11 mouse cellular contexts compared by ENCODE assay signal in the genomic region with DNA sequence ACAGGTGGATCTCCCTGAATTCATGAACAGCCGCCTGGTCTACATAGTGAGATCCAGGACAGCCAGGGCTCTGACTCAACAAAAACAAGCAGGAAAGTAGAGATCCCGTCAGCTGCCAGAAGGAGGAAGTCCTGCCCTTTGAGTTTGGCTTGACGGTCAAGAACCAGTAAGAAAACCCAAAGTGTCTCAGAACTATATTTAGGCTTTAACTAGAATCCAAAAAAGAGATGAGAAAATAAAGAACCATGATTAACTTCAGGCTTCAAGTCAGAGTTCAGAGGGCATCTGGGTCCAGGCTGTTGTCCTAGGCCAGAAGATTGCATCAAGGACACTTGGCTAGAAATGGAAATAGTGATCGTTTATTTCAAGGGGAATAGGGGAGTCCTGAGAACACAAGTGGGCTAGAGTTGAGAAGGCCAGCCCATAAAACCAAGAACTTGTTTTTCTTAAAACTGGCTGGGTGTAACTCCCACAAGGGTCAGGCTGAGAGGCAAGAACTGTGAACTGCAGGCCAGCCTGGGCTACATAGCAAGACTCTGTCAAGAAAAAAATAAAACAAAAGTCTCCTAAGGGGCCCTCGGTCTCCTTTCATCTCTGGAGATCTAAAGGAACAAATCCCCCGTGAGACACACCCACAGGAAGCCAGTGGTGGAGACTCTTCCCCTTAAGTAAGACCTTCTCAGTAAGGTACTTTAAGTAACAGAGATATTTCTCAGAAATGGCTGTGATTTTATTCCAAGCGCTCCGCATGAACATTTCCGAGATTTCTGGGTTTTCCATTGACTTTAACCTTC. TPM values are rescaled to one million over a fixed set of nuclear protein-coding genes. Genes with fewer than 3 reads are reported as not detected.
DNase-seq lines count a peak whose midpoint lies in the region; ATAC-seq lines count a peak whose summit lies in the region.
"Had no signal": no experiment of that assay in that cellular context is flagged by ENCODE, and none has a peak within 500 bp of the region (broad histone marks: within the 10 kb centered on the region; RNA-seq: fewer than 3 reads in every experiment).

No protein-coding gene starts in this region.

- ATAC-seq in CD4-positive, CD25-positive, alpha-beta regulatory T cell, adult 4 months, result peak; percentile 77
- no peak for ATAC-seq in midbrain, embryonic 15.5 days (replicated peaks)
- no peak for ATAC-seq in midbrain, embryonic 14.5 days (ENCODE audit: low FRiP score, low TSS enrichment)

- no peak overlapping the region for H3K9ac ChIP-seq in midbrain, embryonic 15.5 days
- no peak overlapping the region for H3K9ac ChIP-seq in midbrain, embryonic 14.5 days (replicated peaks; ENCODE audit: low read length)
- H3K9ac ChIP-seq: embryonic facial prominence, embryonic 13.5 days; neural tube, embryonic 13.5 days had no signal

- H3K27ac ChIP-seq in midbrain, embryonic 15.5 days, result no peak overlapping the region
- H3K27ac ChIP-seq in midbrain, embryonic 14.5 days (replicated peaks; ENCODE audit: low read depth, low read length), result no peak overlapping the region
- H3K27ac ChIP-seq: embryonic facial prominence, embryonic 13.5 days; neural tube, embryonic 13.5 days had no signal

- H3K4me2 ChIP-seq in midbrain, embryonic 15.5 days, result no peak overlapping the region
- H3K4me2 ChIP-seq in midbrain, embryonic 14.5 days (ENCODE audit: low read length), result no peak overlapping the region
- H3K4me2 ChIP-seq: embryonic facial prominence, embryonic 13.5 days; neural tube, embryonic 13.5 days had no signal

- peaks cover 3% of the 10 kb centered on the region; the same call in 1 of the 2 replicates for H3K27me3 ChIP-seq in midbrain, embryonic 15.5 days (replicated peaks)
- H3K27me3 ChIP-seq in midbrain, embryonic 14.5 days (ENCODE audit: control insufficient read depth, insufficient read depth, low read length), result no peaks in the 10 kb centered on the region
- H3K27me3 ChIP-seq: neural tube, embryonic 13.5 days had no signal

- H3K4me1 ChIP-seq in midbrain, embryonic 15.5 days, result peaks cover 14% of the 10 kb centered on the region
- 0 out of 2 replicates have a peak, but pooled peaks cover 2% of the 10 kb centered on the region for H3K4me1 ChIP-seq in midbrain, embryonic 14.5 days (ENCODE audit: control insufficient read depth, insufficient read depth, low read length)

- H3K36me3 ChIP-seq in midbrain, embryonic 15.5 days (replicated peaks), result no peaks in the 10 kb centered on the region
- H3K36me3 ChIP-seq in midbrain, embryonic 14.5 days (ENCODE audit: control insufficient read depth, insufficient read depth, low read length), result no peaks in the 10 kb centered on the region
- H3K36me3 ChIP-seq: embryonic facial prominence, embryonic 13.5 days; neural tube, embryonic 13.5 days had no signal

- intact Hi-C loops in heart, postnatal 25 days (cut with DNase I), result no loop called here

- WGBS in midbrain, embryonic 15.5 days, result 80% methylated on average over 9 of the region's 9 CpGs
- 82% methylated on average over 9 of the region's 9 CpGs for WGBS in midbrain, embryonic 14.5 days

- peak; percentile 49 for DNase-seq in adrenal gland, adult 2 months
- DNase-seq in adrenal gland, adult 18-20 months (ENCODE audit: low spot score in 2 of 2), result no peak
- peak; percentile 50 for DNase-seq in heart, postnatal 25 days (ENCODE audit: low spot score)
- peak; percentile 76 for DNase-seq in lung, postnatal 36 days
- DNase-seq in ovary, postnatal 36 days (ENCODE audit: low spot score), result no peak
- no peak for DNase-seq in midbrain, embryonic 14.5 days

- H3K4me3 ChIP-seq in midbrain, embryonic 15.5 days, result no peak overlapping the region
- no peak overlapping the region for H3K4me3 ChIP-seq in midbrain, embryonic 14.5 days (replicated peaks; ENCODE audit: low read depth, low read length)
- H3K4me3 ChIP-seq: embryonic facial prominence, embryonic 13.5 days; neural tube, embryonic 13.5 days had no signal

- no peaks in the 10 kb centered on the region for H3K9me3 ChIP-seq in midbrain, embryonic 15.5 days
- no peaks in the 10 kb centered on the region for H3K9me3 ChIP-seq in midbrain, embryonic 14.5 days (ENCODE audit: control insufficient read depth, low read length)
- H3K9me3 ChIP-seq: embryonic facial prominence, embryonic 13.5 days; neural tube, embryonic 13.5 days had no signal

RNA-seq across cellular contexts. Expression of gene She, which starts 32.7 kb away (rescaled TPM):
- 10 to 100 TPM in 1 of 2 experiments, 1 to 10 TPM in 1; 5.8 to 11.3 TPM for total RNA-seq in adrenal gland, adult 2 months (2021)
- 2.8 and 4.0 TPM in 2 replicates for polyA plus RNA-seq in adrenal gland, adult 2 months (2012; rRNA removed)
- 1 to 10 TPM; 7.1 to 7.3 TPM for total RNA-seq in adrenal gland, adult 18-20 months (2021)
- polyA plus RNA-seq in CD4-positive, CD25-positive, alpha-beta regulatory T cell, adult 4 months (2017; shearing (Covaris generic)), result 10 to 100 TPM in 1 of 2 experiments, 1 to 10 TPM in 1; 8.9 to 12.5 TPM
- total RNA-seq in heart, postnatal 25 days (2021), result 10 to 100 TPM; 12.1 to 14.7 TPM
- 1.6 TPM in 2 replicates for polyA plus RNA-seq in midbrain, embryonic 15.5 days (2015; fragmentation: Nextera tagmentation; extraction: Ambion mirVana)
- polyA plus RNA-seq in midbrain, embryonic 14.5 days (2014; fragmentation: Nextera tagmentation; extraction: Ambion mirVana), result 0.57 and 2.0 TPM in 2 replicates
- polyA plus RNA-seq: C2C12 had no signal

RNA-seq across cellular contexts. Expression of gene Il6ra, which starts 49.1 kb away (rescaled TPM):
- total RNA-seq in adrenal gland, adult 2 months (2021), result 10 to 100 TPM in 1 of 2 experiments, 1 to 10 TPM in 1; 7.9 to 11.5 TPM
- 5.2 and 5.3 TPM in 2 replicates for polyA plus RNA-seq in adrenal gland, adult 2 months (2012; rRNA removed)
- total RNA-seq in adrenal gland, adult 18-20 months (2021), result 10 to 100 TPM in 1 of 2 experiments, 1 to 10 TPM in 1; 7.8 to 13.9 TPM
- polyA plus RNA-seq in CD4-positive, CD25-positive, alpha-beta regulatory T cell, adult 4 months (2017; shearing (Covaris generic)), result 10 to 100 TPM; 18.3 to 20.4 TPM
- 1 to 10 TPM; 3.8 to 5.0 TPM for total RNA-seq in heart, postnatal 25 days (2021)
- polyA plus RNA-seq in midbrain, embryonic 15.5 days (2015; fragmentation: Nextera tagmentation; extraction: Ambion mirVana), result 1.1 and 1.2 TPM in 2 replicates
- polyA plus RNA-seq in midbrain, embryonic 14.5 days (2014; fragmentation: Nextera tagmentation; extraction: Ambion mirVana), result 0.27 and 0.66 TPM in 2 replicates

Comparison
In these comparisons a context has a peak if more than half of its experiments do, and no peak if none do; other contexts are left out.
1. DNase-seq: peak in adrenal gland, adult 2 months (single experiment), heart, postnatal 25 days (single experiment) and lung, postnatal 36 days (single experiment); none in adrenal gland, adult 18-20 months (0 of 2), ovary, postnatal 36 days (single experiment) and midbrain, embryonic 14.5 days (single experiment).